Mouse (Mus musculus) MEL (cell line): ENCODE results near the gene Ddx25. TPM values are rescaled to one million over a fixed set of nuclear protein-coding genes. Genes with fewer than 3 reads are reported as not detected.
A peak's percentile ranks its signal among the peaks of the same experiment; 100 is the strongest.

Experiments
- DNase-seq: peaks from one replicate; pipeline ENCODE4 v3.0.0; 2011; ENCODE audit warnings: low read depth, low spot score
- H3K27ac ChIP-seq: 2 replicates; pipeline ENCODE4 v1.5.1; 2012; ENCODE audit warnings: low read depth, mild to moderate bottlenecking, control low read depth, low read length, moderate library complexity; ENCODE audit not compliant: control insufficient read depth
- H3K27me3 ChIP-seq, 2 experiments: fragments of 150-350 bp in 1 of 2; sonication (generic) in 1 of 2; 2 replicates each; pipeline ENCODE4 v1.6.1; 2012; ENCODE audit warnings: low read length in 2 of 2, mild to moderate bottlenecking in 2 of 2, improper control_type of control experiment in 1 of 2, moderate library complexity in 1 of 2; ENCODE audit not compliant: insufficient read depth in 2 of 2, control insufficient read depth in 1 of 2
- H3K36me3 ChIP-seq, 2 experiments: 2 replicates each; pipeline ENCODE4 v1.6.1; 2012 to 2014; ENCODE audit warnings: low read length in 2 of 2, improper control_type of control experiment in 1 of 2, inconsistent platforms in 1 of 2, mild to moderate bottlenecking in 1 of 2; ENCODE audit not compliant: insufficient read depth in 2 of 2, control insufficient read depth in 1 of 2
- H3K4me1 ChIP-seq, 2 experiments: fragments of 150-350 bp in 1 of 2; sonication (generic) in 1 of 2; 2 replicates each; pipeline ENCODE4 v1.6.1; 2012; ENCODE audit warnings: low read length in 2 of 2, improper control_type of control experiment in 1 of 2, mild to moderate bottlenecking in 1 of 2; ENCODE audit not compliant: insufficient read depth in 2 of 2, control insufficient read depth in 1 of 2
- H3K4me3 ChIP-seq, 2 experiments: fragments of 150-350 bp in 1 of 2; sonication (generic) in 1 of 2; 2 replicates each; pipeline ENCODE4 v1.5.1; 2012; ENCODE audit warnings: low read depth in 2 of 2, low read length in 2 of 2, mild to moderate bottlenecking in 2 of 2, moderate library complexity in 2 of 2, control low read depth in 1 of 2, improper control_type of control experiment in 1 of 2; ENCODE audit not compliant: control insufficient read depth in 1 of 2, insufficient read depth in 1 of 2
- H3K79me2 ChIP-seq: 2 replicates; pipeline ENCODE4 v1.6.1; 2012; ENCODE audit warnings: mild to moderate bottlenecking, low read length, moderate library complexity; ENCODE audit not compliant: control insufficient read depth, poor library complexity, insufficient read depth
- H3K9ac ChIP-seq: 2 replicates; pipeline ENCODE4 v1.6.1; 2012; ENCODE audit warnings: low read depth, mild to moderate bottlenecking, control low read depth, low read length, moderate library complexity; ENCODE audit not compliant: control insufficient read depth, poor library complexity, severe bottlenecking
- H3K9me3 ChIP-seq: fragments of 150-350 bp; sonication (generic); replicated peaks from 2 replicates; pipeline ENCODE4 v1.6.1; 2012; ENCODE audit warnings: mild to moderate bottlenecking, low read length, improper control_type of control experiment, moderate library complexity; ENCODE audit not compliant: insufficient read depth
- BHLHE40 ChIP-seq: IDR thresholded peaks from 2 replicates; pipeline ENCODE4 v1.6.1; 2012; ENCODE audit warnings: low read depth, mild to moderate bottlenecking, inconsistent platforms, low read length, improper control_type of control experiment, borderline replicate concordance
- E2F4 ChIP-seq: IDR thresholded peaks from 2 replicates; pipeline ENCODE4 v1.6.1; 2011; ENCODE audit warnings: low read depth, low read length, improper control_type of control experiment, borderline replicate concordance
- ELF1 ChIP-seq: IDR thresholded peaks from 2 replicates; pipeline ENCODE4 v1.6.1; 2014; ENCODE audit warnings: low read depth, mild to moderate bottlenecking, inconsistent platforms, low read length, improper control_type of control experiment, moderate library complexity
- GATA1 ChIP-seq: IDR thresholded peaks from 2 replicates; pipeline ENCODE4 v1.6.1; 2011; ENCODE audit warnings: low read depth, low read length, improper control_type of control experiment
- HCFC1 ChIP-seq: IDR thresholded peaks from 2 replicates; pipeline ENCODE4 v1.6.1; 2012; ENCODE audit warnings: low read depth, mild to moderate bottlenecking, inconsistent platforms, low read length, improper control_type of control experiment, moderate library complexity
- MAFK ChIP-seq: IDR thresholded peaks from 2 replicates; pipeline ENCODE4 v1.6.1; 2011; ENCODE audit warnings: low read depth, mild to moderate bottlenecking, low read length, improper control_type of control experiment, borderline replicate concordance
- MEF2A ChIP-seq: IDR thresholded peaks from 2 replicates; pipeline ENCODE4 v1.6.1; 2014; ENCODE audit warnings: low read depth, mild to moderate bottlenecking, inconsistent platforms, low read length, improper control_type of control experiment; ENCODE audit not compliant: poor library complexity, insufficient replicate concordance, severe bottlenecking; ENCODE audit errors: extremely low read depth
- MYB ChIP-seq: IDR thresholded peaks from 2 replicates; pipeline ENCODE4 v1.6.1; 2011; ENCODE audit warnings: mild to moderate bottlenecking, low read depth, low read length, improper control_type of control experiment
- POLR2A ChIP-seq, 2 experiments: IDR thresholded peaks; 2 replicates each; pipeline ENCODE4 v1.6.1; 2011 to 2012; ENCODE audit warnings: low read length in 2 of 2, mild to moderate bottlenecking in 2 of 2, control low read depth in 1 of 2, improper control_type of control experiment in 1 of 2, low read depth in 1 of 2, moderate library complexity in 1 of 2; ENCODE audit not compliant: control insufficient read depth in 1 of 2, insufficient read depth in 1 of 2, poor library complexity in 1 of 2
- POLR2AphosphoS2 ChIP-seq: IDR thresholded peaks from 2 replicates; pipeline ENCODE4 v1.6.1; 2011; ENCODE audit warnings: low read length, improper control_type of control experiment
- POLR2AphosphoS5 ChIP-seq: IDR thresholded peaks from 2 replicates; pipeline ENCODE4 v1.6.1; 2012; ENCODE audit warnings: low read depth, borderline replicate concordance, mild to moderate bottlenecking, inconsistent platforms, low read length, moderate library complexity, mixed read lengths
- RAD21 ChIP-seq: IDR thresholded peaks from 2 replicates; pipeline ENCODE4 v1.6.1; 2011; ENCODE audit warnings: mild to moderate bottlenecking, low read depth, low read length, improper control_type of control experiment
- SIN3A ChIP-seq: IDR thresholded peaks from 2 replicates; pipeline ENCODE4 v1.6.1; 2012; ENCODE audit warnings: low read length, improper control_type of control experiment, inconsistent platforms
- SMC3 ChIP-seq: IDR thresholded peaks from 2 replicates; pipeline ENCODE4 v1.6.1; 2011; ENCODE audit warnings: low read depth, low read length, improper control_type of control experiment
- TBP ChIP-seq: IDR thresholded peaks from 2 replicates; pipeline ENCODE4 v1.8.0; 2011; ENCODE audit warnings: low read depth, low read length, improper control_type of control experiment
- TCF12 ChIP-seq: IDR thresholded peaks from 2 replicates; pipeline ENCODE4 v1.6.1; 2014; ENCODE audit warnings: low read depth, mild to moderate bottlenecking, inconsistent platforms, low read length, improper control_type of control experiment, moderate library complexity
- UBTF ChIP-seq: IDR thresholded peaks from 2 replicates; pipeline ENCODE4 v1.6.1; 2012; ENCODE audit warnings: low read depth, mild to moderate bottlenecking, inconsistent platforms, low read length, improper control_type of control experiment, moderate library complexity, borderline replicate concordance; ENCODE audit not compliant: insufficient read depth
- ZC3H11A ChIP-seq: IDR thresholded peaks from 2 replicates; pipeline ENCODE4 v1.6.1; 2012; ENCODE audit warnings: low read depth, mild to moderate bottlenecking, inconsistent platforms, low read length, improper control_type of control experiment
- ZKSCAN1 ChIP-seq: IDR thresholded peaks from 2 replicates; pipeline ENCODE4 v1.6.1; 2012; ENCODE audit warnings: low read depth, mild to moderate bottlenecking, inconsistent platforms, low read length, improper control_type of control experiment, moderate library complexity
- ZNF384 ChIP-seq: IDR thresholded peaks from 2 replicates; pipeline ENCODE4 v1.6.1; 2012; ENCODE audit warnings: low read depth, mild to moderate bottlenecking, inconsistent platforms, low read length, improper control_type of control experiment
- polyA plus RNA-seq, 2 experiments: library from polyadenylated mRNA; stranded (reverse) in 1 of 2; unstranded in 1 of 2; fragments of >175 nt in 1 of 2; fragments of >200 nt in 1 of 2; gene quantifications; 2 replicates each; pipeline versions ENCODE4 v1.2.1 to v1.2.4; 2012; ENCODE audit warnings: low replicate concordance in 2 of 2, low read depth in 1 of 2; ENCODE audit not compliant: insufficient read length in 2 of 2, insufficient read depth in 1 of 2, missing spikeins in 1 of 2
- total RNA-seq: library from RNA; depleted of rRNA; stranded (reverse); fragments of 300-350 nt; gene quantifications from 2 replicates; pipeline ENCODE4 v1.2.3, GENCODE M21; 2012; rRNA removed

Gene Ddx25
- 0.33 and 0.35 TPM in 2 replicates for total RNA-seq
- under 1 TPM in 1 of 2 experiments, not detected in 1; 0.35 TPM for polyA plus RNA-seq

- peak within 1 kb of the TSS; percentile 64 for H3K9ac ChIP-seq
- TF ChIP-seq TCF12 (no peak), SIN3A (no peak)
- peak within 1 kb of the TSS; percentile 56 for H3K27ac ChIP-seq
- peaks cover 20% of the 10 kb centered on the region for H3K79me2 ChIP-seq
- H3K4me3 ChIP-seq, result peak within 1 kb of the TSS; percentile 64 to 92
- H3K4me1 ChIP-seq, result peaks cover 0 to 11% of the 10 kb centered on the region in 2 experiments; a peak in 3 of 4 replicates
- DNase-seq, result no peak
- peaks cover 9 to 24% of the 10 kb centered on the region in 2 experiments for H3K36me3 ChIP-seq
- H3K9me3 ChIP-seq, result no peaks in the 10 kb centered on the region
- H3K27me3 ChIP-seq, result peaks cover 0 to 11% of the 10 kb centered on the region in 2 experiments; a peak in 3 of 4 replicates
Observed at GRCm38 (mm10) chr9:35558257-35559008, at the start of gene Ddx25, which contains the start of gene Pus3. Gene Ddx25, minus strand, starts transcription at chr9:35558528. Gene Pus3, plus strand, starts transcription at chr9:35558595.

- no peaks in the 10 kb centered on the region for H3K27me3 ChIP-seq
- H3K27ac ChIP-seq, result no peak overlapping the region
- no peaks in the 10 kb centered on the region for H3K9me3 ChIP-seq
- H3K4me3 ChIP-seq, result no peak overlapping the region
- TF ChIP-seq POLR2AphosphoS2 (no peak), MEF2A (no peak), POLR2AphosphoS5 (no peak), SMC3 (no peak), UBTF (no peak), HCFC1 (no peak), MYB (no peak), MAFK (no peak), RAD21 (no peak), ELF1 (no peak), ZKSCAN1 (no peak), ZNF384 (no peak), TBP (no peak), GATA1 (no peak), ZC3H11A (no peak), SIN3A (no peak), E2F4 (no peak), BHLHE40 (no peak), TCF12 (no peak), POLR2A (IDR thresholded peaks at IDR 0.05; ENCODE audit: control insufficient read depth in 1 of 2, insufficient read depth in 1 of 2, low read depth in 1 of 2, low read length in 2 of 2, poor library complexity in 1 of 2) (no peak)
- TF ChIP-seq, all 39 proteins: peak for 0
- Histone ChIP-seq H3K4me1 (no peaks in the 10 kb centered on the region), H3K36me3 (no peaks in the 10 kb centered on the region), H3K79me2 (no peaks in the 10 kb centered on the region), H3K9ac (no peak overlapping the region)
- DNase-seq, result no peak
Observed at GRCm38 (mm10) chr9:35607647-35608405, 49.5 kb upstream of the Ddx25 start.
